ENCODE assay signal across 12 mouse cellular contexts in the genomic region with DNA sequence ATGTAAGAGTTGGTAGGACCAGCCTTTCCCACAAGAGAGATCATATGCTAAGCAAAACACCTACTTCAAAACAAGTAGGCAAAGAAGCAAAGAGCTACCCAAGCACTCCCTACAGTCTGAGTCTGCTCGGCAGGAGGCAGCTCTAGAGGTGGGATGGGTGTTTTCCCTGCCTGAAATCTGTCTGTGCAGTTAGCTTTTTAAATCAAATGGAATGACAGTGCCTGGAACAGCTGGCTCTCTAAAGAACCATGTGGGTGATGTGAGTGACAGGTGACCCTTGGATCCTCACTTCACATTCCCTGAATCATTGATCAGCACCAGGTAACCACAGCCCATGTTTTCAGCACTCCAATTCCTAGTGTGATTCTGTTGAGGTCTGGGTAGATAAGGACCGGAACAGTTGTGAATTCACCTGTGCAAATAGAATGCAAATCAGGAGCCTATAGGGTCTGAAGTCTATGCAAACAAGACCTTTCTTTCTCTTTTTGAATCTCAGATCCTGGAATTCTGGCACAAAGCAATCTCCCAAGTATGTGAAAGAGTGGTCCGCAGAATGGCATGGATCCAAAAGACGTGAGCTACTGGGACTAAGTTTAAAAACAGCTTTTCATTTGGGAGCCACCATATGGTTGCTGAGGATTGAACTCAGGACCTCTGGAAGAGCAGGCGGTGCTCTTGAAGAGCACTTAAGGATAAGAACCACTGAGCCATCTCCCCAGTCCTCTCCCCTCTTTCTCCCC. TPM values are rescaled to one million over a fixed set of nuclear protein-coding genes. Genes with fewer than 3 reads are reported as not detected.
DNase-seq lines count a peak whose midpoint lies in the region; ATAC-seq and TF ChIP-seq lines count a peak whose summit lies in the region.
"Had no signal": no experiment of that assay in that cellular context is flagged by ENCODE, and none has a peak within 500 bp of the region (broad histone marks: within the 10 kb centered on the region; RNA-seq: fewer than 3 reads in every experiment).

No protein-coding gene starts in this region.

- peak; percentile 13 to 23 for DNase-seq in frontal cortex, postnatal 36 days (ENCODE audit: low spot score in 2 of 2)
- DNase-seq in frontal cortex, postnatal 25 days (ENCODE audit: low spot score in 2 of 2): no peak
- peak; percentile 23 to 68 for DNase-seq in kidney, postnatal 25 days
- no peak for DNase-seq in B cell, adult 2 months
- DNase-seq in natural killer cell, adult 2 months (ENCODE audit: low spot score in 2 of 2): no peak
- no peak for DNase-seq in thymus, postnatal 10 days (ENCODE audit: low spot score in 2 of 2)
- DNase-seq: forebrain, postnatal 0 days; heart, adult 2 months; thymus, postnatal 25 days had no signal

- no peaks in the 10 kb centered on the region for H3K4me1 ChIP-seq in ES-Bruce4 (ENCODE audit: control insufficient read depth, insufficient read depth, low read length)
- H3K4me1 ChIP-seq in lung, embryonic 16.5 days (replicated peaks; ENCODE audit: control insufficient read depth, insufficient read depth, low read length): peaks cover 18% of the 10 kb centered on the region

- no peak for TF ChIP-seq CTCF in ES-Bruce4 (IDR thresholded peaks at IDR 0.05; ENCODE audit: low read depth, low read length)

- peak; percentile 34; the same call in 1 of the 2 replicates for ATAC-seq in lung, embryonic 16.5 days (ENCODE audit: low read depth)
- ATAC-seq: forebrain, postnatal 0 days; inflammation-experienced regulatory T-cells, adult 6 months had no signal

- TF ChIP-seq EP300 in ES-Bruce4 (IDR thresholded peaks at IDR 0.05; ENCODE audit: insufficient read depth, low read depth, low read length): no peak

- no peaks in the 10 kb centered on the region for H3K27me3 ChIP-seq in ES-Bruce4 (ENCODE audit: control insufficient read depth, insufficient read depth, low read length, poor library complexity, severe bottlenecking)
- no peaks in the 10 kb centered on the region for H3K27me3 ChIP-seq in lung, embryonic 16.5 days (ENCODE audit: control insufficient read depth, insufficient read depth, low read depth, low read length)

- no peak overlapping the region for H3K4me2 ChIP-seq in lung, embryonic 16.5 days (ENCODE audit: low read depth, low read length)

- H3K27ac ChIP-seq in ES-Bruce4 (ENCODE audit: insufficient read depth, low read length): peak overlapping the region; percentile 25; the same call in 1 of the 2 replicates
- peak overlapping the region; percentile 77 for H3K27ac ChIP-seq in lung, embryonic 16.5 days (ENCODE audit: low read length)
- H3K27ac ChIP-seq: heart, adult 2 months had no signal

- no peaks in the 10 kb centered on the region for H3K36me3 ChIP-seq in ES-Bruce4 (ENCODE audit: control insufficient read depth, insufficient read depth, low read length, poor library complexity, severe bottlenecking)
- H3K36me3 ChIP-seq in lung, embryonic 16.5 days (ENCODE audit: control insufficient read depth, insufficient read depth, low read length): no peaks in the 10 kb centered on the region

- H3K4me3 ChIP-seq in ES-Bruce4 (ENCODE audit: low read depth, low read length): no peak overlapping the region
- no peak overlapping the region for H3K4me3 ChIP-seq in lung, embryonic 16.5 days (ENCODE audit: low read length)
- H3K4me3 ChIP-seq: heart, adult 2 months had no signal

- no peak for TF ChIP-seq POLR2A in ES-Bruce4 (IDR thresholded peaks at IDR 0.05; ENCODE audit: insufficient read depth, low read length)

- 36% methylated on average over 5 of the region's 5 CpGs for WGBS in lung, embryonic 16.5 days

- no peak overlapping the region for H3K9ac ChIP-seq in ES-Bruce4 (ENCODE audit: low read depth, poor library complexity, severe bottlenecking)
- no peak overlapping the region for H3K9ac ChIP-seq in lung, embryonic 16.5 days (ENCODE audit: low read length)
- H3K9ac ChIP-seq: forebrain, postnatal 0 days had no signal

- H3K9me3 ChIP-seq in ES-Bruce4 (replicated peaks; ENCODE audit: control insufficient read depth, insufficient read depth, low read length, poor library complexity, severe bottlenecking): no peaks in the 10 kb centered on the region
- no peaks in the 10 kb centered on the region for H3K9me3 ChIP-seq in lung, embryonic 16.5 days (ENCODE audit: control insufficient read depth, low read length)

RNA-seq across cellular contexts. Expression of a gene that starts 38.8 kb away (rescaled TPM):
- 30.0 and 33.1 TPM in 2 replicates for polyA plus RNA-seq in ES-Bruce4 (2011; ENCODE audit: insufficient read depth, insufficient read length, low read depth, missing spikeins)
- polyA plus RNA-seq in lung, embryonic 16.5 days (2015; fragmentation: Nextera tagmentation; extraction: Ambion mirVana): 84.8 and 87.2 TPM in 2 replicates

Comparison
In these comparisons a context has a peak if more than half of its experiments do, and no peak if none do; other contexts are left out.
1. DNase-seq: peak in frontal cortex, postnatal 36 days (2 of 2) and kidney, postnatal 25 days (2 of 2); none in frontal cortex, postnatal 25 days (0 of 2), B cell, adult 2 months (0 of 2), natural killer cell, adult 2 months (0 of 2) and thymus, postnatal 10 days (0 of 2).